ENCODE assay signal across 8 mouse cellular contexts in genomic region chr17:88274720-88275433, GRCm38 (mm10).
A peak's percentile ranks its signal among the peaks of the same experiment; 100 is the strongest.
DNase-seq lines count a peak whose midpoint lies in the region; ATAC-seq and TF ChIP-seq lines count a peak whose summit lies in the region.

No protein-coding gene starts in this region.

- 40% methylated on average over 6 of the region's 6 CpGs for WGBS in lung, postnatal 0 days
- 23% methylated on average over 6 of the region's 6 CpGs for WGBS in hindbrain, embryonic 15.5 days

- TF ChIP-seq EP300 in lung, postnatal 0 days (IDR thresholded peaks at IDR 0.05): no peak

- intact Hi-C loops in gastrocnemius, adult 2 months (cut with DNase I): loop anchor here (5.0 kb wide), 1 partner anchor 52 kb away; no protein-coding TSS in a partner anchor

- H3K4me2 ChIP-seq in lung, postnatal 0 days (replicated peaks; ENCODE audit: low read depth, low read length): peak overlapping the region; percentile 29; the same call in 1 of the 2 replicates
- H3K4me2 ChIP-seq in hindbrain, embryonic 15.5 days: peak overlapping the region; percentile 24; the same call in 1 of the 2 replicates

- H3K27me3 ChIP-seq in lung, postnatal 0 days (replicated peaks; ENCODE audit: insufficient read depth, low read length): no peaks in the 10 kb centered on the region
- H3K27me3 ChIP-seq in hindbrain, embryonic 15.5 days: no peaks in the 10 kb centered on the region

- no peaks in the 10 kb centered on the region for H3K36me3 ChIP-seq in lung, postnatal 0 days (ENCODE audit: insufficient read depth, low read length)
- H3K36me3 ChIP-seq in hindbrain, embryonic 15.5 days: no peaks in the 10 kb centered on the region

- no peak overlapping the region for H3K9ac ChIP-seq in lung, postnatal 0 days (replicated peaks; ENCODE audit: low read depth)
- no peak overlapping the region for H3K9ac ChIP-seq in hindbrain, embryonic 15.5 days

- H3K4me1 ChIP-seq in lung, postnatal 0 days (ENCODE audit: insufficient read depth, low read depth, low read length): no peaks in the 10 kb centered on the region
- peaks cover 16% of the 10 kb centered on the region for H3K4me1 ChIP-seq in hindbrain, embryonic 15.5 days (replicated peaks)

- no peaks in the 10 kb centered on the region for H3K9me3 ChIP-seq in lung, postnatal 0 days (ENCODE audit: low read length)
- no peaks in the 10 kb centered on the region for H3K9me3 ChIP-seq in hindbrain, embryonic 15.5 days

- H3K27ac ChIP-seq in gastrocnemius, adult 2 months: peak overlapping the region; percentile 73
- peak overlapping the region; percentile 87 for H3K27ac ChIP-seq in lung, postnatal 0 days (ENCODE audit: low read length)
- H3K27ac ChIP-seq in hindbrain, embryonic 15.5 days (replicated peaks): peak overlapping the region; percentile 74

- H3K4me3 ChIP-seq in gastrocnemius, adult 2 months: peak overlapping the region; percentile 55
- no peak overlapping the region for H3K4me3 ChIP-seq in lung, postnatal 0 days (ENCODE audit: low read depth, low read length)
- H3K4me3 ChIP-seq in hindbrain, embryonic 15.5 days: no peak overlapping the region

- no peak for DNase-seq in gastrocnemius, adult 2 months
- no peak for DNase-seq in gastrocnemius, postnatal 10 days
- DNase-seq in lung, postnatal 0 days (ENCODE audit: low spot score): peak; percentile 74
- no peak for DNase-seq in lung, postnatal 4 days
- DNase-seq in retina, postnatal 7 days (ENCODE audit: low read depth, low spot score): peak; percentile 43
- DNase-seq in thymus, postnatal 36 days: no peak
- DNase-seq in ovary, adult 18-20 months (ENCODE audit: low spot score): no peak

- peak; percentile 43 for ATAC-seq in lung, postnatal 0 days
- peak; percentile 86 for ATAC-seq in hindbrain, embryonic 15.5 days (ENCODE audit: low FRiP score, low read depth)

- TF ChIP-seq CTCF in gastrocnemius, adult 2 months (IDR thresholded peaks at IDR 0.05): no peak
- TF ChIP-seq CTCF in lung, postnatal 0 days (IDR thresholded peaks at IDR 0.05): no peak

Comparison
In these comparisons a context has a peak if more than half of its experiments do, and no peak if none do; other contexts are left out.
1. DNase-seq: peak in lung, postnatal 0 days (single experiment) and retina, postnatal 7 days (single experiment); none in gastrocnemius, adult 2 months (single experiment), gastrocnemius, postnatal 10 days (single experiment), lung, postnatal 4 days (0 of 2), thymus, postnatal 36 days (0 of 2) and ovary, adult 18-20 months (single experiment).
2. Peak in every context shown above with its lines, with median percentiles within 50 percentile points of each other: H3K27ac ChIP-seq.